Mouse (Mus musculus): Measurements from ENCODE around the gene Cacna1a. TPM values are rescaled to one million over a fixed set of nuclear protein-coding genes. Genes with fewer than 3 reads are reported as not detected.

Gene Cacna1a
- polyA plus RNA-seq, 1 experiment: 10.5 TPM

DNA sequence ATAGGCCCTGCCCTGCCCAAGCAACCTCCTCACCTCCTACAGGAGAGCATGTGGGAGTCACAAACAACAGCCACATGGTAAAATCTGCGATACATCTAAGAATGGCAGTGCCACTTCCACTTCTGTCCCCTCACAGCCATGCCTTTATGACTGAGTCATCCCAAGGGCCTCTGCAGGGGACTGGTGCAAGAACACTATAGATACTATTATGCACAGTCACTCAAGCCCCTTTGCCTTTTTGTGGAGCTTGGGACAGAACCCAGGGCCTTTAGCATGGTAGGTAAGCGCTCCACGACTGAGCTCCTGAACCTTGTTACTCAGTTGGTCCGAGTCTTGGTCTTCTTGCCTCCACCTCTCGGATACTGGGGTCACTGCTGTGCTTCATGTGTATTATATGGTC is 289.1 kb downstream of the Cacna1a start:
- Histone ChIP-seq H3K27ac (ENCODE audit: control insufficient read depth, insufficient read depth, low read length) (no peak overlapping the region), H3K36me3 (ENCODE audit: control insufficient read depth, insufficient read depth, low read length) (peaks cover 31% of the 10 kb centered on the region), H3K4me3 (ENCODE audit: control insufficient read depth, insufficient read depth, low read length) (no peak overlapping the region), H3K4me1 (replicated peaks; ENCODE audit: control insufficient read depth, insufficient read depth, low read length) (no peaks in the 10 kb centered on the region), H3K27me3 (ENCODE audit: control insufficient read depth, insufficient read depth, low read length) (no peaks in the 10 kb centered on the region)
- DNase-seq: no peak
- WGBS: 96% methylated on average over 5 of the region's 5 CpGs
- TF ChIP-seq CTCF (IDR thresholded peaks at IDR 0.05; ENCODE audit: borderline replicate concordance, control insufficient read depth, extremely low read depth, insufficient read depth, low read length, poor library complexity) (no peak), POLR2A (IDR thresholded peaks at IDR 0.05; ENCODE audit: control insufficient read depth, extremely low read depth, insufficient read depth, low read length, poor library complexity) (no peak)

DNA sequence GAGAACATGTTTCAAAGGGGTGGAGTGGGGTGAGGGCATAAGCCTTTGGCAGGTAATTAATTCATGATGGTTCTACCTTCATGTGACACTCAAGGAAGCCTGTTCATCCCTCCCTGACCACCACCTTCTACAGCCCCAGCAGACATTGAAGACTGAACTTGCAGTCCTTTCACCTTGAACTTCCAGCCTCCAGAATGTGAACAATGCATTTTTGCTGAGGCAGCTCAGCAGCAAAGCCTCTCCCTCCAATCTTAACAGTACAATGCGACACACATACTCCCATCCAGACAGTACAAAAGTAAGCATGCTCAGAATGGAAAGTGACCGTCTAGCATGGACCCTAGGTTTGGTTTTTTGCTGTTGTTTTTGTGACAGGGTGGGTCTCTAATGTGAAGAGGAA is 293.2 kb downstream of the Cacna1a start:
- TF ChIP-seq POLR2A (IDR thresholded peaks at IDR 0.05; ENCODE audit: control insufficient read depth, extremely low read depth, insufficient read depth, low read length, poor library complexity) (no peak), CTCF (IDR thresholded peaks at IDR 0.05; ENCODE audit: borderline replicate concordance, control insufficient read depth, extremely low read depth, insufficient read depth, low read length, poor library complexity) (no peak)
- H3K36me3 ChIP-seq (ENCODE audit: control insufficient read depth, insufficient read depth, low read length): no peaks in the 10 kb centered on the region
- WGBS: 94% methylated on average over 2 of the region's 2 CpGs
- H3K4me3 ChIP-seq (ENCODE audit: control insufficient read depth, insufficient read depth, low read length): no peak overlapping the region
- H3K27ac ChIP-seq (ENCODE audit: control insufficient read depth, insufficient read depth, low read length): no peak overlapping the region
- DNase-seq: no peak
- H3K27me3 ChIP-seq (ENCODE audit: control insufficient read depth, insufficient read depth, low read length): no peaks in the 10 kb centered on the region
- H3K4me1 ChIP-seq (replicated peaks; ENCODE audit: control insufficient read depth, insufficient read depth, low read length): peaks cover 8% of the 10 kb centered on the region

DNA sequence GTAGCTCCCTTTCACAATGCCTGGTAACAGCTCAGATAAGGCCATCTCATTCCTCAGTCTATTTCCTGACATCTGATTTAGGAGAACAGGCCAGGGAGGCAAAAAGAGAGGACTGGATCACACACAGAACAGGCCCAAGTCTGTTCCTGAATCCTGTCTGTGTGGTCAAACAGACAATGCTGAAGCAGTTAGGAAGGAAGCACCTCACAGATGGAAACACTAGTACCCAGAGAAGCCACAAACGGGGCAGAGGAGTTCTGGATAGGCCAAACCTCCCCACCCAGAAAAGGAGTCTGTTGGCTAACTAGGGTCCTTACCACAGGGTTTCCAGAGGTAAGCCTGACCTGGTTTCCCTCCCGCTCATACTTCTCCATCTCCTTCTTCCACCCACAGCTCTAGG is 294.0 kb downstream of the Cacna1a start:
- 26% methylated on average over 2 of the region's 2 CpGs for WGBS
- TF ChIP-seq CTCF (IDR thresholded peaks at IDR 0.05; ENCODE audit: borderline replicate concordance, control insufficient read depth, extremely low read depth, insufficient read depth, low read length, poor library complexity) (no peak), POLR2A (IDR thresholded peaks at IDR 0.05; ENCODE audit: control insufficient read depth, extremely low read depth, insufficient read depth, low read length, poor library complexity) (no peak)
- H3K4me3 ChIP-seq (ENCODE audit: control insufficient read depth, insufficient read depth, low read length): no peak overlapping the region

DNA sequence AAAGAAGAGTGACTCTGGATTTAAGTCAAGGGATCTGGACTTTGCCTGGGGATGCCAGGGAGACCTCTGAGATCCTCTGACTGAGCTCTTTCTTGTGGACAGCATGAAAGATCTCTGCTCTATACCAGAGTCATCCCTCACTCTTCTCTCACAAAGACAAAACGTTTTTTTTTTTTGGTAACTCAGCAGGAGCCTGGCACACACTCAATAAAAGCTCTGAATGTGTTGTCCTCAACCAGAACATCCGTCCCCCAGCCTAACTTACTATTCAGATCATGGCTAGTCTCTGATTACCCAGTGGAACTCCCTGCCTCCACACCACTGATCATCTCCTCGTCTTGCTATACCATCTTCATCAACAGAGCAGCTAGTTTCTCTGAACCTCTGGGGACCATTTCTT is 296.3 kb downstream of the Cacna1a start:
- Histone ChIP-seq H3K27ac (ENCODE audit: control insufficient read depth, insufficient read depth, low read length) (no peak overlapping the region), H3K27me3 (ENCODE audit: control insufficient read depth, insufficient read depth, low read length) (no peaks in the 10 kb centered on the region), H3K4me1 (replicated peaks; ENCODE audit: control insufficient read depth, insufficient read depth, low read length) (peaks cover 13% of the 10 kb centered on the region), H3K4me3 (ENCODE audit: control insufficient read depth, insufficient read depth, low read length) (no peak overlapping the region), H3K36me3 (ENCODE audit: control insufficient read depth, insufficient read depth, low read length) (no peaks in the 10 kb centered on the region)
- WGBS: 68% methylated on average over 3 of the region's 3 CpGs
- TF ChIP-seq CTCF (IDR thresholded peaks at IDR 0.05; ENCODE audit: borderline replicate concordance, control insufficient read depth, extremely low read depth, insufficient read depth, low read length, poor library complexity): no peak
- TF ChIP-seq POLR2A (IDR thresholded peaks at IDR 0.05; ENCODE audit: control insufficient read depth, extremely low read depth, insufficient read depth, low read length, poor library complexity): no peak
- no peak for DNase-seq

More for the DNA sequence above, 294.0 kb downstream of the Cacna1a start:
- no peak overlapping the region for H3K27ac ChIP-seq (ENCODE audit: control insufficient read depth, insufficient read depth, low read length)
- H3K36me3 ChIP-seq (ENCODE audit: control insufficient read depth, insufficient read depth, low read length): no peaks in the 10 kb centered on the region
- DNase-seq: no peak
- H3K27me3 ChIP-seq (ENCODE audit: control insufficient read depth, insufficient read depth, low read length): no peaks in the 10 kb centered on the region
- H3K4me1 ChIP-seq (replicated peaks; ENCODE audit: control insufficient read depth, insufficient read depth, low read length): peaks cover 12% of the 10 kb centered on the region

DNA sequence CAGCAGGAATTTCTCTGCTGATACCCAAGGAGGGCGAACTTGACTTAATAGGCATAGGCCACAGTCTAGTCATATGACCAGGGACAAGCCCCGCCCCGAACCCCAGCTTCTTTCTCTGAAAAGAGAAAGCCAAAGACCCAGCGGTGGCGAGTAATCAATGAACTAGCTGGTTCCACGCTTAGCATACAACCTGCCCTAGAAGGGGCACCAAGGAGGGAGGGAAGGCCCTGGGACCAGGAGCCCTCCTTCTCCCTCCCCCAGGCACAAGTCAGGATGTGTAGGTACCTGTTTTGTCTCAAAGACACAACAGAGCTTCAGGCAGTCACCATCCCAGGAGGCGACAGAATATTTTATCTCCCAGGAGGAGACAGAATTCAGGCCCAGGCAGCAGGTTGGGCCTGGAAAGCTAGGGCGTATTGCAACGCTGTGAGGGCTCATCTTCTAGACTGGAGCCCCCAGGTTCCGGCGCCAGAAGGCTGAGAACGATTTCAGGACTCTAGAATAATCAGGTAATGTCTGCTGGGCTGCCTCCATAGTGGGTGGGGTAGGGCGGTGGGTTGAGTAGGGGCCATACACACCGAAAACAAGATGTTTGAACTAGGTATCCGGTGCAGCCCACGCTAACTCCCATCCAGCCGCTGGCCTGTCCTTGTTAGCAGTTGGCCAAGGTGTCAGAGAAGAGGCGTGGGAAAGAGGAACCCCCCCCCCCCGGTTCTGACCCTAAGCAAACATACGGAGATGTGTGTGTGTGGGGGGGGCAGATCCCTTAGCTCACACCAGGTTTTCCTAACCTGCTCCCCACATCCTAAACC is 298.2 kb downstream of the Cacna1a start, which contains the start of gene Trmt1:
Gene Trmt1, plus strand, starts transcription at position 117 of the 812 bp plus-strand sequence.
- no peak for TF ChIP-seq POLR2A (IDR thresholded peaks at IDR 0.05; ENCODE audit: control insufficient read depth, extremely low read depth, insufficient read depth, low read length, poor library complexity)
- no peak for TF ChIP-seq CTCF (IDR thresholded peaks at IDR 0.05; ENCODE audit: borderline replicate concordance, control insufficient read depth, extremely low read depth, insufficient read depth, low read length, poor library complexity)
- peak within 1 kb of the TSS; percentile 52 for H3K4me3 ChIP-seq (ENCODE audit: control insufficient read depth, insufficient read depth, low read length)
- 3% methylated on average over 20 of the region's 20 CpGs for WGBS
- no peaks in the 10 kb centered on the region for H3K36me3 ChIP-seq (ENCODE audit: control insufficient read depth, insufficient read depth, low read length)
- H3K27me3 ChIP-seq (ENCODE audit: control insufficient read depth, insufficient read depth, low read length): no peaks in the 10 kb centered on the region
- H3K4me1 ChIP-seq (replicated peaks; ENCODE audit: control insufficient read depth, insufficient read depth, low read length): peaks cover 16% of the 10 kb centered on the region
- DNase-seq: peak; percentile 44
- peak within 1 kb of the TSS; percentile 35; the same call in 1 of the 2 replicates for H3K27ac ChIP-seq (ENCODE audit: control insufficient read depth, insufficient read depth, low read length)

DNA sequence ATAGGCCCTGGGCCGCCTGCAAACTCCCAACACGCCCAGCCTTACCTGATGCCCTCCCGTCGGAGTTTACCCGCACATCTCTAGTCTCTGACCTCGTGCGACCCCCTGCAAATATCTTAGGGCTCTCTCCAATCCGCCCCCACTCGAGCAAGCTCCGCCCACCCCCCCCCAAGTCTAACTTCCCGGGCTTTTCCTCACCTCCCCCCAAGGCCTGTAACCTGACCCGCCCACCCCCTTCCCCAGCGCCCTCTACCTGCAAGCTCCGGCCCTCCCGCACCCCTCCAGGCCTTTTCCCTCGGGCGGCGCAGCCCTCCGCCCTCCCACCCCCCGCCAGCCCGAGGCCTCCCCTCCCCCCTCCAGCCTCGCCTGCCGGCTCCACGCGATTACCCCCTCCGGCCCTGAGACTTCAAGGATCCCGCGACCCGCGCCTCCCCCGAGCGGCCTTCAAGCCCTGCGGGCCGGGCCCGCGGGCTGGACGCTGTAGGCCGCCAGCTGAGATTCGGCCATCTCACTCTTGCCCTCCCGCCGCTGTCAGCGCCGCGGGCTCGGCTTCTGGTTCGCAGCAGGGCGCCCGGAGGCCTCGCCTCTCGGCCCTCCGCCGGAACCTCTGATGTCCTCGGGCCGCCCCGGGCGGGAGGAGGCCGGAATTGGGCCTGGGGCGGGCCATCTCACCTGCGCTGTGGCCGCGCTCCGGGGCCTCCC is 298.9 kb downstream of the Cacna1a start:
- no peaks in the 10 kb centered on the region for H3K27me3 ChIP-seq (ENCODE audit: control insufficient read depth, insufficient read depth, low read length)
- TF ChIP-seq CTCF (IDR thresholded peaks at IDR 0.05; ENCODE audit: borderline replicate concordance, control insufficient read depth, extremely low read depth, insufficient read depth, low read length, poor library complexity) (no peak), POLR2A (IDR thresholded peaks at IDR 0.05; ENCODE audit: control insufficient read depth, extremely low read depth, insufficient read depth, low read length, poor library complexity) (no peak)
- 1% methylated on average over 59 of the region's 62 CpGs for WGBS
- H3K4me3 ChIP-seq (ENCODE audit: control insufficient read depth, insufficient read depth, low read length): peak overlapping the region; percentile 97
- no peaks in the 10 kb centered on the region for H3K36me3 ChIP-seq (ENCODE audit: control insufficient read depth, insufficient read depth, low read length)
- DNase-seq: peak; percentile 41
- peak overlapping the region; percentile 2; the same call in 1 of the 2 replicates for H3K27ac ChIP-seq (ENCODE audit: control insufficient read depth, insufficient read depth, low read length)
- peaks cover 16% of the 10 kb centered on the region for H3K4me1 ChIP-seq (replicated peaks; ENCODE audit: control insufficient read depth, insufficient read depth, low read length)
